Mouse (Mus musculus) spleen, embryonic (tissue): ENCODE data around the gene Mapk13.

Experiments used
- CTCF ChIA-PET: fragments of 350-600 bp; sonication (Branson Sonifier 250); formaldehyde crosslinking; loops from one replicate; lab custom pipeline; 2022; lab: Charles Lee

Gene Mapk13

DNA sequence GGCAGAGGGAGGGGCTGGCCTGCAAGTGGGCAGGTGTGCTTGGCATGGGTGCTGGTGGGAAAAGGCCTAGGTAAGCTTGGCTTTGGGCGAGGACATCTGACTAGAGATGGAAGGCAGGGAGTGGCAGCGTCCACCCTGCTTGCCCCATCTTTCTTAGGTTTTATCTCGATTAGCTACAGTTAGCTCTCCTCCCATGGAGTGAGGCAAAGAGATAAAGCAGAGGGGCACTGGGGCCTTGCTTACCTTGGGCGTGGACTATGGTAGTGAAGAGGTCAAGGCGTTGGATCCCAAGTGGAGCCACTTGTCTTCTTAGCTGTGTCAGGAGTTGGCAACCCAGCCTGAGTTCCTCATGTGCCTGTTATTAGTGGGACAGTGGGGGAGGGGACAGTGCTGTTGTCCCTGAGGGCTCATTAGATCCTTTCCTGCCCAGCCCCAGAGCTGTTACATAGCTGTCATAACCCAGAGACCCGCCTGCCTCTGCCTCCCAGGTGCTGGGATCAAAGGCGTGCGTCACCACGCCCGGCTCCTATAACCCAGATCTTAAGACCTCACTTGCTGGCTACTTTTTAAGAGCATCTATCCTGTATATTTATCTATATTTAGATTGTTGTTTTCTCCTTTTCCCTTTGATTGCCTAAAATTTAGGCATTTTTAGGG is 40.2 kb downstream of the Mapk13 start:
- CTCF ChIA-PET: interaction anchor here (0.5 kb wide), 1 partner anchor 508 kb away, joined by 4 read pairs; the partner anchor contains the start of gene Pi16

DNA sequence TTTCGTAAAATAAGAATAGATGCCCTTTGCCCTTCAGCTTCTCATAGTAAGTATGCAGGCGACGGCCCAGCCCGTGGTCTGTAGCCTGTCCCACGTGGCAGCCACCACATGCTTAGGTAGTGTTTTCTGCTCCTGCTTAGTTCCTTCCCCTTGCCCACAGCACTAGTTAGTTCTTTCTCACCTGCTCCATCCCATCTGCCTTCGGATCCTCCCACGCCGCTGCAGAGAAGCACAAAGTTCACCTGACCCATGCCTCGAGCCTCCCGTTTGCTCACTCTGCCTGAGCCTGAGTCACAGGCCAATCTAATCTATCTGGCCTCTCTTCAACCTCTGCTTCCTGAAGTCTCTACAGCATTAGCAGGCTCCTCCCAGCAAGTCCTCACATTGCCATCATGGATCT is 43.2 kb downstream of the Mapk13 start:
- CTCF ChIA-PET: no interaction called here

DNA sequence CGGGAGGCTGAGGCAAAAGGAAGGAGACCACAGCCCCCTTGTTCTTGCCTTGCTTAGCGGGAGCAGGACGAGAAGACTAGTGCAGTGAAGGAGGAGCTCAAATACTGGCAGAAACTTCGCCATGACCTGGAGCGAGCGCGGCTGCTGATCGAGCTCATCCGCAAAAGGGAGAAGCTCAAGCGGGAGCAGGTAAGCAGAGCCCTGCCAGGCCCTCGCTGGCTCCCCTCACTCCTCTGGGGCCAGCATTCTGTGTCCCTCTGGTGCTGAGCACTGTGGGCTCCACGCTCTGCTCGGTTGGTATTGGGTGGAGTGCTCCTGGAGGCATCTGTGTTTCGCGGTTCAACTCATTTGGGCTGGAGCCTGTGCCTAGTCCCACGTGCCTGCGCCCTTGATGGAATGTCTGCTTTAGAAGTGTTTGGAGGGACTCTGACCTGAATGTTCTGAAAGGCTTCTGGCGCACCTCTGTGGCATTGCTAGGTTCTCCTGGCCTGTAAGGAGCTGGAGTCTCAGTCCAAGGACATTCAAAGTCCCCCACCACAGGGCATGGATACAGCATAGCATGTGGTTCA is 45.5 kb downstream of the Mapk13 start:
- CTCF ChIA-PET: no interaction called here

DNA sequence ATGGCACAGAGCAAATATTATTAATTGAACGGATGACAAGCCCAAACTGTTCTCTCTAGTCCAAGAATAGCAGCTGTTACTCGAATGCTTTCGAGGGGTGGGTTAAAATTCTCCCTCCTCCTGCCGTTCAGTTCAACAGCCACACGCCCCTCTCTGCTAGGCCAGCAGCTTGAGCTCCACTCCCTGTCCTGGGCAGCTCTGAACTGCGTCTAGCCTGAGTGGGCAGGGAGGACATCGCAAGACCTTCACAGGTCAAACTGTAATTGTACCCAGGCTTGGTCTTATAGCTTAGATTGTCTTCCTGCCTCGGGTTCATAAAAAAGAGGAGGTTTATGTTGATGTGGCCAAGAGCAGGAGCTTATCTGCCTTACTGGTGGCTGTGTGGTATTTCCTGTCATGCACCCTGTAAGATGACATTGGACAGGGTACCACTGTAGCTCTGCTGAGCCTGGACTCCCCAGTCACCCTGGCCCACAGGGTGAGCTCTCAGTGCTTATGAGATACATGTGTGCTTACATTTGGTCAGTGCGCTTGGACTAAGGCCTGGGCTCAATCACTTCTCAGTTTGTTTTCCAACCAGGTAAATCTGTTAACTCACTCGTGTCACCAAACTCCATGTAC is 46.4 kb downstream of the Mapk13 start:
- CTCF ChIA-PET: interaction anchor here (0.6 kb wide), 1 partner anchor 506 kb away, joined by 4 read pairs; no protein-coding TSS in a partner anchor

DNA sequence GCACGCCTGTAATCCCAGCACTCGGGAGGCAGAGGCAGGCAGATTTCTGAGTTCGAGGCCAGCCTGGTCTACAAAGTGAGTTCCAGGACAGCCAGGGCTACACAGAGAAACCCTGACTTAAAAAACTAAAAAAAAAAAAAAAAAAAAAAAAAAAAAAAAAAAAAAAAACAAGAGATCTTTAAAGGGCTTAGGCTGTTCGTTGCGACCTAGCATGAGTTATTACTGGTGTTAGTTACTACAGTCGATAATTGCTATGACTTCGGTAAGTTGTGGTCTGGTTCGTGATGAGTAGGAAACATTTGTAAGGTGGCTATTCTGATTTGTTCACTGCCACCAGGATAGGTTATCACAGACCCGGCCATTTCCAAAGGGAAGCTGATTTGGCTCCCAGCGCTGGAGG is 47.2 kb downstream of the Mapk13 start:
- CTCF ChIA-PET: interaction anchor here (0.6 kb wide), 1 partner anchor 507 kb away, joined by 4 read pairs; no protein-coding TSS in a partner anchor

DNA sequence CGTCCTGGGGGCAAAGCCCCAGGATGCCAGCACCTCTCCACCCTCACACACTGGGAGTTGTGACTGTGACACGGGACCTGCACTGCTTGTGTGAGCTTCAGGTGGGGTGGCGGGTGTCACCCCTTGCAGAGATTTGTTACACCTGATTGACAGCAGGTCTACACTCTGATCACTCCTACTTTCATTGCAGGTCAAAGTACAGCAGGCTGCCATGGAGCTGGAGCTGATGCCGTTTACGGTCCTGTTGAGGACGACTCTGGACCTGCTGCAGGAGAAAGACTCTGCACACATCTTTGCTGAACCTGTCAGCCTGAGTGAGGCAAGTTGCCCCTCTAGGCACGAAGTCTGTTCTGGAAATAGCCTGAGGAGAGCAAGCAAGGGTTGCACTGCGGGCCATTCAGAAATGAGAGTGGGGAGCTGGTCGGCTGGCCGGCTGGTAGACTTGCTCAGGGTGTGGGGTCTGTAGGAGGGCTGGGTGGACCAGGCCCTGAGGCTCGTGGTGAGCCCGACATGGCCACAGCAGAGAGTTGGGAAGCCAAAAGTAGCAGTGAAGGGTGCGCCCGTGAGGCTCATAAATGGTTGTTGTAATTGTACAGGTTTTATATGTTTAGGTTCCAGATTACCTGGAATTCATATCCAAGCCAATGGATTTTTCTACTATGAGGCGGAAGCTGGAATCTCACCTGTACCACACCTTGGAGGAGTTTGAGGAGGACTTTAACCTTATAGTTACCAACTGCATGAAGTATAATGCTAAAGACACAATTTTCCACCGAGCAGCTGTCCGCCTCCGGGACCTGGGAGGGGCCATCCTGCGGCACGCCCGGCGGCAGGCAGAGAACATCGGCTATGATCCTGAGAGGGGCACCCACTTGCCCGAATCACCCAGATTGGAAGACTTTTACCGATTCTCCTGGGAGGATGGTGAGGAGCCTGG is 48.0 kb downstream of the Mapk13 start:
- CTCF ChIA-PET: no interaction called here

DNA sequence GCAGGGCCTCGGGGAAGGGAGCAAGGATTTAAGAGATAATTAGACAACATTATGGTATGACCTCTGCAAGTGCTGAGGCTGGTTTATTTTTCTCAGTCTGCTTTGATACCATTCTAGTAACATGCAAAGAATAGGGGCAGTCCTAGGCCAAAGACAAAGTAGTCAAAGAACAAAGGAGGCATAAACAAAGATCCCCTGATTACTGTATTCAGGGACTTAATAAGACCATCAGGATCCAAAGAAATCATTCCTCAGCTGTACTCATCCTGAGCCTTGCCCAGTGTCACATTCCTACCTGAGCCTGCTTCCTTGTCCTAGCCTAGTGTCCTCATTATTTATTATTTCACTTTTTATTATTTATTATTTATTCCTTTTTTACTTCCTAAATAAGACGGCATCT is 51.1 kb downstream of the Mapk13 start:
- CTCF ChIA-PET: no interaction called here

DNA sequence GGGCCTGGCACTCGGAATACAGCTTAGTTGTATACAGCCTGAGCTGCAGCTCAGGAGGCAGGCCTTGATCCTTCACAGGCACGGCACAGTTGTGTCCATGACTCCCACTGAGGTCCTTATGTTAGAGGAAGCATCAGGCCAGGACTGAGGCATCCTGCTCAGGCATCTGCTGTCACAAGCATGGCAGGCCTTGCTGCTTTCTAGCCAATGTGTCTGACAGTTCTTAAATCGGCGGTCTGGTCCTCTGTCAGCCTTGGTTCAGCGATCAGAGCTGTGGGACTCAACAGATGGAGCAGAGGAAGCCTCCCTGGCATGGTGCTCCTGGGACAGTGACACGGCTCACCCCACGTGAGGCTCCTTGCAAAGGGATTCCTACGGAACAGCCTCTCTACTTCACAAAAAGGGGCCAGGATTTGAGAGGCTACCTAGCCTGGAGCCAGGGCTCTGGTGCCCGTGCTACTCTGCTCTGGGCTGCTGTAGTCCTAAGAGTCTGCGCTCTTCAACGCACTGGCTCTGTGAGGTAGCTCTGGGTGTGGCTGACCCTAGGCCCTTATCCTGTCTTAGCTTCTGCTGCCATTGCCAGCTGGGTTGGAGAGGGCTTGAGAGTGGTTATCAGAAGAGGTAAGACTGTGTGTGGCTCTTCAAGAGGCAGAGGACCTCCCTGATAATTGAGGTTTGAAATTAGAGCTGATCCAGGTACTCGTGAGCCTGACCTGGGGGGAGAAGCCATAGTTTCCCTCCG is 54.1 kb downstream of the Mapk13 start:
- CTCF ChIA-PET: no interaction called here

DNA sequence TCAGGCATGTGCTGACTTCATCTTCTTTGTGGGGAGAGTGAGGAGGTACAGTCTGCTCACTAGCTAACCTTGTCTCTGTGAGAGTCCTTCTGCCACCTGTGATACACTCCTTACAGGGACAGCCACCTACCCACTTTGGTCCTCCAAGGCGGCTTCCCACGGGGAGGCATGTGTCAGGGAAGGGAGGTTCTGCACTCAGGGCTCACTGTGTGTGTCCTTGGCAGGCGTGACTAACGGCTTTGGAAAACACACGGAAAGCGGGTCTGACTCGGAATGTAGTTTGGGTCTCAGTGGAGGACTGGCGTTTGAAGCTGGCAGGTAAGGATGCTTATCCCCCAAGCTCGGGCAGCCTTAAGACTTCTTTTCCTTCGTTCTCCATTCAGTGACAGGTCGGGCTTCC is 54.7 kb downstream of the Mapk13 start:
- CTCF ChIA-PET: no interaction called here

DNA sequence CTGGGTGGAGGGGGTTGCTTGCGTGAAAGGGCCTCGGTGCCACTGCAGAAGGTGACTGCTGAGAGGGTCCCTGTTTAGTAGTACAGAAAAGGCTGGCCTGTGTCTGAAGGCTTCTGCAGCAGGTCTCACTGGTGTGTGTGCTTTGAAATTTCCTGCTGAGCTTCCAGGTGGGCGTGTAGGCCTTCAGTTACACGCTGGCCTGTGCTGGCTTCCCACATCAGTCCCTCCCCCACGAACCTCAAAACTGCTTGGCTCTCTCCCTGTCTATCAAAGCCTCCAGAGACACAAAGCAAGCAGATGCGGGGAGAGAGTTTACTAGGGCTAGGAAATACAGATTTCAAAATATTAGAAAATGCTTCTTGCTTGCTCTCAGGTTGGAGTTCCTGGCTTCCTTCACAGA is 55.8 kb downstream of the Mapk13 start:
- CTCF ChIA-PET: interaction anchor here (0.5 kb wide), 1 partner anchor 19 kb away, joined by 3 read pairs; no protein-coding TSS in a partner anchor

DNA sequence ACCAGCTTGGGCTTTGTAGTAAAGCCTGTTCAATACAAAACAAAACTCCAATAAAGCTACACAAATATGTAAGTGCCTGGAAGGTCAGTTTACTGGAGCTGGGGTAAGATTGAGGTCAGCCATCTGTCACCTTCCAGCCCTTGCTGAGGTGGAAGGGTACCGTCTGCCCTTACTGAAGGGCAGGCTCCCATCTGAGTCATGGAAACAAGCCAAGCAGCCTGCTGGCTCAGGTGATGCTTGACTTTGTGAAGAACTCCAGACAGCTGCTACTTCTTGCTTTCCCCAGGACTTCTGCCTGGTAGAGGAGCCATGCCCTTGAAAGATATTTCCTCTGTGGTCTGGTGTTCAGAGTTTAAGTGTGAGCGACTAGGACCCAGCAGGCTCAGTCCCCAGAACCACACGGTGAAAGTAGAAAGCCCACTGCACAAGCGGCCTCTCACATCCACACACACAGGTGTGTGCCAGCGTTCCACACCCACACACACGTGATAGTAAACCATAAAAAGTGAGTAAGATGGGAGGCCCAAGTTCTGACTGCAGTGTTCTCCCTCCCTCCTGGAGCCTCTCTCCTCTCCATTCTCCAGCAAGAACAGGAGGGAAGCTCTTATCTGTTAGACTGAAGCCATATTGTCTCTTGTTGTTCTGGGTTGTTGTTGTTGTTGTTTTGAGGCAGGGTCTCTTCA is 56.4 kb downstream of the Mapk13 start:
- CTCF ChIA-PET: interaction anchor here (0.5 kb wide), 1 partner anchor 19 kb away, joined by 3 read pairs; no protein-coding TSS in a partner anchor

DNA sequence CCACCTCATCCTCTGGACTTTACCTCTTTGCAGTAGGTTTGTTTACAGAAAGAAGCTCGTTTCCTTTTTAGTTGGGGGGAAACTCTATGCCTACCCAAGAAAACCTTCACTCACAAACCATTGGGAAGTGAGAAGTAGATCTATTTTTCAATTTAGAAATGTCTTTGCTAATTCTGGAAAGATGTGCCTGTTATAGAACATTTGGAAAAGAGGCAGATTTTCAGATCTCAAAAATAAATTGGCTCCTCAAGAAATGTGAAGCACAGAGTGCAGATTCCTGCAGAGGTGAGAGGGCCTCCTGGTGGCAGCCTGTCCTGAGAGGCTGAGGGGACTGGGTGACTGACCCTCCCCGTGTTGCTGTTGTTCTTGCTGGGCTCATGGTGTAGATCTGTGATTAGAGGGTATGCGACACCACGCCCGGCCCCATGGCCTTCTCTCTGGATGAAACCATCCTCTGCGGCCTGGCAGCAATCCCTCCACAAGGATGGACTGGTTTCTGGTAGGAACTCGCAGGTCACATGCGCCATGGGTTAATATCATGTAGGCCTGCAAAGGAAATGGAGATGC is 58.7 kb downstream of the Mapk13 start:
- CTCF ChIA-PET: no interaction called here

DNA sequence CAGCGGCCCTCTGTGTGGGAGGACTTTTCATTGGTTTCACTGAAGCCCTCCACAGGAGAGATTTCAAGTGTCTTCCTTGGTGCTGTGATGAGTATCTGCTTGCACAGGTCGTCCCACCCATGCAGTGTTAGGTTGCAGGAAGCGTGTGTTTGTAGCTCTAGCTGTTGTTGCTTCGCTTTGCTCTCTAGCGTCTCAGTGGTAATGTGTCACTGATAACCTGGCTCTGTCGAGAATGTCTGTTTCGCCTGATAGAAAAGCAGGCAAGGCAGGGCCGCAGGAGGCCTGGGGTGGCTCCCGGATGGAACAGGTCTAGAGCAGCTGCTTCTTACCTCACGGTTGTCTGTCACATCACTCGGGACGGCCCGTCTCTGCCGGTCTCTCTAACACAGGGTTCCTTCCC is 60.0 kb downstream of the Mapk13 start:
- CTCF ChIA-PET: no interaction called here
